Mouse (Mus musculus): Measurements from ENCODE around the gene Fgb.

The Fgb gene

DNA sequence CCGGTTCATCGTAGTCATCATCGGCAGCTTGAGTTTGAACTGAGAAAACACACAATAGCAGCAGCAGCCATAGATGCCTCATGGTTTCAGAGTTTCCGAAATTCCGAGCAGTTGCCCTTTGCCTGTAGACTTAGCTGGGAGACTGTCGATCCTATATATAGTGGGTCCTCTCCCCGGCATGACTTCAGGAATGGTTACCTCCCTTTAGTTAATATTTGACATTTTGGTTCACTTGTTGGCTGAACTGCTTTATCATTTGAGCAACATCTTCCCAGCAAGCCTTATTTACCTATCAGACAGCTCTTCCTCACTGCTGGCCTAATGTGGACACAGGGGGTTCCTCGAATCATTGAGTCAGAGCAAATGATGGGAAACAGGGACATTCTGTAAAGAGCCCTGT is at the start of gene Fgb:
Gene Fgb (minus strand): TSS at position 184 of the 400 bp plus-strand sequence.
- no peak for DNase-seq (ENCODE audit: low spot score in 2 of 2)

GRCm38 (mm10) chr3:83099139-83099538 is 49.5 kb upstream of the Fgb start:
- no peak for DNase-seq (ENCODE audit: low spot score in 2 of 2)

GRCm38 (mm10) chr3:83098546-83099034 is 48.9 kb upstream of the Fgb start:
- no peak for DNase-seq (ENCODE audit: low spot score in 2 of 2)

DNA sequence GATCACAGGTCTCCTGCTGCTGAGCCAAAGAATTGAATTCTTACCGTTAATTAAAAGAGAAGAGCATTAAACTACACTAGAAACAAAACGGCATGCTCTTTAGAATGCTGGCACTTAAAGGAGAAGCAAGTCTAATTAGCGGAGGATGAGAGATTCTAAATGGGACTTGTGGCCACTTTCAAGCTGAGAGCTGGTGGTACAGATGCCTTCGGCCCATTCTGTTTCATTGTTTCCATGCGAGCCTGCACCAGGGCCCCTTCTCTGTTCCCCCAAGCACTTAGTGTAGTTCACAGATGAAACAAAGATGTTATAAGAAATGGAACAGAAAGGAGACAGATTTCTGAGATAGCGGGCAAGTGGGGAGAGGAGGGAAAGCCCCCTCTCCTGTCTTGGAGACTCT is 47.9 kb upstream of the Fgb start:
- DNase-seq (ENCODE audit: low spot score in 2 of 2), result no peak

GRCm38 (mm10) chr3:83080567-83081055 is 30.9 kb upstream of the Fgb start:
- peak; percentile 28 to 71 for DNase-seq (ENCODE audit: low spot score in 2 of 2)

GRCm38 (mm10) chr3:83076563-83076962 is 26.9 kb upstream of the Fgb start:
- DNase-seq (ENCODE audit: low spot score in 2 of 2), result no peak

GRCm38 (mm10) chr3:83070231-83070630 is 20.6 kb upstream of the Fgb start:
- DNase-seq (ENCODE audit: low spot score in 2 of 2), result no peak

DNA sequence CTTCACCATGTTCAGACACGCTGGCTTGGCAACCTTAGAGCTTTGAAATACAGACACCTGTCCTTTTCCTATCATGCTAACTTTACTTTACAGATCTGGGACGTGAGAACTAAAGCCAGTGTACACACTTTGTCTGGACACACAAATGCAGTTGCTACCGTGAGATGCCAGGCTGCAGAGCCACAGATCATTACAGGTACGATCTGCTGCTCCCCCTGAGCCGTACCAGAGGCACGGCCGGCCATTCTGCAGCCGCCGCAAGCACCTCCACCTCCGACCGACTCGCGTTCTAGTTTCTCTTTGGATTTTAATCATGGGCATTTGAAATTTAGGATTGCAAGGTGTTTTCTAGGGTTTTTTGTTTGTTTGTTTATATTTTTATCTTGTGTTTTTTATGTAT is 19.2 kb upstream of the Fgb start:
- DNase-seq (ENCODE audit: low spot score in 2 of 2), result no peak

DNA sequence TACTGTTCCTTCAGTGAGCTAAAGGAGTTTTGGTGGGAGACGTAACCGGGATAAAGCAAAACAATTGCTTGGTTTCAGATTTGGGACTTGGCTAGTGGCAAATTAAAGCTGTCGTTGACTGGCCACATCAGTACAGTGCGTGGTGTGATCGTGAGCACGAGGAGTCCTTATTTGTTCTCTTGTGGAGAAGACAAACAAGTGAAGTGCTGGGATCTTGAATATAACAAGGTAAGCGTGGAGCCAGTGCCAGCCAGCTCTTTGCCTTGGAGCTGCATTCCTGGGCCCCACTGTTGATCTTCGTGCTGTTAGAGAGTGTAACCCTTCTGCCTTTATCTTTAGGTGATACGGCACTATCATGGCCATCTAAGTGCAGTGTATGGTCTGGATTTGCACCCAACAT is 18.3 kb upstream of the Fgb start:
- no peak for DNase-seq (ENCODE audit: low spot score in 2 of 2)

DNA sequence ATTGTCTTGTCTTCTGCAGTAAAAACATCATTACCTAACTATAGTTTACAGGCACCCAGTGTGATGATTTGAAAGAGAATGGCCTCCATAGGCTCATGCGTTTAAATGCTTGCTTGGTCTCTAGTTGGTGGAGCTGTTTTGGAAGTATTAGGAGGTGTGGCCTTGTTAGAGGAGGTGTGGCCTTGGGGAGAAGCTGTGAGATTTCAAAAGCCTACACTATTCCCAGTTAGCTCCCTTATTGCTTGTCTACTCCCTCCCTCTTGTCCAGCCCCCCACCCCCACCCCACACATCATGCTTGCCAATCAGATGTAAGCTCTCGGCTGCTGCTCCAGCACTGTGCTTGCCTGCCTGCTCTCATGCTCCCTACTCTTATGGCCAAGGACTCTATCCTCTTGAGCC is 7.4 kb upstream of the Fgb start:
- no peak for DNase-seq (ENCODE audit: low spot score in 2 of 2)

DNA sequence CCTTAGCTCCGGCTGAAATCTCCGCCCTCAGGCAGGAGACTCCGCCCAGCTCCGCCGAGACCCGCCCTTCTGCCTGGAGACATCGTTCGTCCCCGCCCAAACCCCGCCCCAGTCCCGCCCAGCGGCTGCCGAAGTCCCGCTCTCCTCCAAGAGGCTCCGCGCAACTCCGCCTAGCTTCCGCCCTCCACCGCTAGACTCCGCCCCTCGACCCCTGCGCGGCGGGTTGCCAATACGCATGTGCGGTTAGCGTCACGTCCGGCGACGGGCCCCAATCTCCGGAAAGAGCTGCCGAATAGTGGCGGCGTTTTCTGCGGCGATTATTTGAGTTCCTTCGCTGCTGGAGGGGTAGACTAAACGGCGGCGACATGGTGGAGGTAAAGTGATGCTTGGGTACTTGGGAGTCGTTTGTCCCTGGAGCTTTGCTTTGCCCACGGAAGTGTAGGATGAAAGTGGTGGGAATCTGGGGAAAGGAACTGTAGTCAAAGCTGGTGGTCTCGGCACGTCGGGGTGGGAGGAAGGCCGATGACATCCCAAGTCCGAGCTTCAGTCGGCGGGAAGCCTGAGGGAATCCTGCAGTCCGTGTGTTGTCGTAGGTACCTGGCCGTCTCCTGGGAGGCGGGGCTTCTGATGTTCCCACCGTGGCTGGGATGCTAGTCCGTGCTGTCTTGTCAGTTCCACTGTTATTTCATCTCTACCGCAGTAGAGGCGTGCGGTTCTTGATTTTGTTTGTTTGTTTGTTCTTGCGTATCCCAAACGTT is 5.8 kb upstream of the Fgb start, which contains the start of gene Plrg1:
Gene Plrg1 (plus strand): TSS at position 242 of the 758 bp plus-strand sequence.
- DNase-seq (ENCODE audit: low spot score in 2 of 2), result peak; percentile 95 to 99

DNA sequence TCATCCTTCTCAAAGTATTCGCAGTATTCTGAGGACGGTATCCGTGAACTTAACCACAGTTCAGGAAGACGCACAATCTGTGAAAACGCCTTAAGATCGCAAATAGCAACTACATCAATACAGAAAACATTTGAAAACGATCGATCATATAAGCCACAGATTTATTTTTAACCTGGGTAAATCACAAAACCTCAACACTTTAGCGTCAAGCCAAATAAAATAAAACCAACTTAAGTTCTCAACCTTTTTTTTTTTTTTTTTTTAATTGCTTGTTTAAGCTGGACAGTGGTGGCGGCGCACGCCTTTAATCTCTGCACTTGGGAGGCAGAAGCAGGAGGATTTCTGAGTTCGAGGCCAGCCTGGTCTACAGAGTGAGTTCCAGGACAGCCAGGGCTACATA is 5.1 kb upstream of the Fgb start:
- DNase-seq (ENCODE audit: low spot score in 2 of 2), result no peak

DNA sequence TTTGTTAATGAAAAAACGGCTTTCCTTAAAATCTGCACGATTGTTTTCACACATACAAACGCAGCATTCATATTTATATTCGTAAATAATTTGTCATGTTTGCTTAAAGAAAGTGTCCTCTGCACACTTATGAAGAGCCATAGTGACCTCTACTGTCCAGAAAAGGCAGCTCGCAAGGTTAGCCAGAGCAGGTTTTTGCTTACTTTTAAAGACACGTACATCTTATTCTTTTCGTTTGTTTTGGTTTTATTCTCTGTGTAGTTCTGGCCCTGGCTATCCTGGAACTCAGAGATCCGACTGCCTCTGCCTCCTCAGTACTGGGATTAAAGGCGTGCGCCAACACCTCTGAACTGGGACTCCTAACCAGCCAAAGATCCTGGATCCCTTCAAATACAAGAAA is 4.1 kb upstream of the Fgb start:
- peak in 1 of 2 experiments; percentile 37 for DNase-seq (ENCODE audit: low spot score in 2 of 2)

DNA sequence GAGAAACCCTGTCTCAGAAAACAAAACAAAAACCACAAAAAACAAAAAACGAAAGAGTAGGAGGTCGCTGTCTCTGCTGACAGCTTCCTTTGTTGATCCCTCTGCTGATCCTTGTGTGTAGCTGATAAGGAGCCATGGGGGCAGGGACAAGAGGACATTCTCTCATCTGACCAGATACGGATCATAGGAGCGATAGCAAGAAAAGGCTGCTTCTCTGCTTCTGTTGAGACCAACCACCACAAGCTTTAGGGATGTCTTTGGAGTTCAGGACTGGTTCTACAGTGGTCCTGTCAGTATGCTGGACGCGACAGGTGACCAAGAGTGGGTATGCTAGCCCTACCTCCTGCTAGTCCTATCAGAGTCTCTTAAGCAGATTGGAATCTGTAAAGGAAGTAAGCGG is 3.5 kb upstream of the Fgb start:
- no peak for DNase-seq (ENCODE audit: low spot score in 2 of 2)

DNA sequence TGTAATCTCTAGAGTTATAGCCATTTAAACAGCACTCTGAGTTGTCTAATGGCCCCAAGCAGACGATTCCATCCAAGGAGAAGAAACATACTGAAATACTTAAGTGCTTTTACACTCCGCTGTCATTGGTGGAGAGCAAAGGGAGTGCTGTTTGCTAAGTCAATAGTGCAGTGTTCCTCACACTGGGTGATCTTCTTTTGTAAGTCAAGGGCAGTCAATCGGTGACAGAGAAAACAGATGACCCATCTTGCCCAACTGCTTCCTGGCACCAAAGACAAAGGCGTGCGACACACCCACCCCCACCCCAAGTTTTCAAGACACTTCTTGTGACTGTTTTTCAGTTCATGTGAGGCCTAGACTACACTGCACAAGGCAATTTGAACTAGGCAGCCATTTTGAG is 2.4 kb upstream of the Fgb start:
- DNase-seq (ENCODE audit: low spot score in 2 of 2), result no peak

DNA sequence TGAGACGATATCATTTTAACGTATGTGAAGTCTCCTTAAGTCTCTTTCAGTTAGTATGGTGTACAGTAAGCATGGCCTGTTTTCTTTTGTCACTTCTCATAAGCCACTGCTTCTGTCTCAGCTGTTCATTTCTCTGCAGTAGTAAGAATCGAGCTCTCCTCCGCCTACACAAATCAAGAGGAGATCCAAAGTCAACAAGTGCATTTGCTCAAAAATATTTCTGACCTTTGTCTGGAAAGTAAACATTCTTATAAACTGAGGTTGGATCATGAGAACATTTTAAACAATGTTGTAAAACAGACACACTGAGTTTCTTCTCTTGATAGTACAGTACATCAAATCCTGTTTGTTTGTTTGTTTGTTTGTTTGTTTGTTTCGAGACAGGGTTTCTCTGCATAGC is 998 bp upstream of the Fgb start:
- DNase-seq (ENCODE audit: low spot score in 2 of 2), result no peak

DNA sequence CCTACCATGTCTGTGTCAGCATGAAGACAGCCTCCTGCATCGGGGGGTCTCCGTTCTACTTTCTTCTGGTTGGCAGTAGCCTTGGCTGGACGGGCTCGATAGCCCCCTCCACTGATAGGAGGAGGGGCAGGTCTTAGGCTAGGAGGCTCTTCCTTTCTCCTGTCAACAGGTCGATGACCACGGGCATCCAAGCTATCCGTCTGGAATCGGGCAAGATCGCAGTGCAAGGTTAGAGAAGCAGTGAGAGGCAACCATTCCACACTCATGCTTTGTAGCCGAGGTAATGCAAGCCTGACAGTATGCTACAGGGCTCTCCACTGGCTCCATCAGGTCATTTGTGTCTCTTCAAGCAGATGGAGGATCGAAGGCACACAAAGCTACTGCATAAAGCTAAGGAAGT is 3.0 kb downstream of the Fgb start:
- no peak for DNase-seq (ENCODE audit: low spot score in 2 of 2)

DNA sequence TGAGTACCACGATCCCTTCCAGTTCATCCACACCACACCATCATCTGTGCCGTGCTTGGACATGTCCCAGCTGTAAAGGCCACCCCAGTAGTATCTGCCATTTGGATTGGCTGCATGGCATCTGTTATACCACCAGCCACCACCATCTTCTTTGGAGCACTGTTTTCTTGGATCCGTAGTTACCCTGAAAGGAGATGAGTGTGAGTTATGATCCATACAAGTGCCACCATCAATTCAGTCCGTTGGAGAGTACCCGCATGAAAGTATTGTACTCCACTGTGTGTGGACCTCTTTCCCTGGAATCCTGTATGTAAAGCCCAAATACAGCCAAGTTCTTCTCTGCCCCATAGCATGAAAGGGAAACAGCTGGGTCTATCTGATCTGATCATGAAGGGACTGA is 7.2 kb downstream of the Fgb start:
- DNase-seq (ENCODE audit: low spot score in 2 of 2), result no peak

DNA sequence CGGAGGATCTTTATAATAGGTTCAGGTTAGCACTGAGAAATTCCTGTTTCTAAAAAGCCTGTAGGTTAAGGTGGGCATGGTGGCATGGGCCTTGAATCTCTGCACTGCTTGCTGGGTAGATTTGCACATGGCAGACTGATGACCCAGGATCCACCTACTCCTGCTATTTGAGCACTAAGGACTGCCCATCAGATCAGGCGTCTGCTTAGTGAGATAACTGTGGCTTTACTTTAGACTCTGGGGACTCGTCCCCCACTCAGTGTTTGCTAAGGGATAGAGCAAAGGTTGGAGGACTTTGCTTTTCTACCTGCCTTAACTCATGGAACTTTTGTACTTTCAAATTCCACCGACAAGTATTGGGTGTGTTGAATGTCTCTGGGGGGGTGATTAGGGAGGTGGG is 10.0 kb downstream of the Fgb start:
- DNase-seq (ENCODE audit: low spot score in 2 of 2), result no peak

GRCm38 (mm10) chr3:83038865-83039264 is 10.8 kb downstream of the Fgb start:
- no peak for DNase-seq (ENCODE audit: low spot score in 2 of 2)

DNA sequence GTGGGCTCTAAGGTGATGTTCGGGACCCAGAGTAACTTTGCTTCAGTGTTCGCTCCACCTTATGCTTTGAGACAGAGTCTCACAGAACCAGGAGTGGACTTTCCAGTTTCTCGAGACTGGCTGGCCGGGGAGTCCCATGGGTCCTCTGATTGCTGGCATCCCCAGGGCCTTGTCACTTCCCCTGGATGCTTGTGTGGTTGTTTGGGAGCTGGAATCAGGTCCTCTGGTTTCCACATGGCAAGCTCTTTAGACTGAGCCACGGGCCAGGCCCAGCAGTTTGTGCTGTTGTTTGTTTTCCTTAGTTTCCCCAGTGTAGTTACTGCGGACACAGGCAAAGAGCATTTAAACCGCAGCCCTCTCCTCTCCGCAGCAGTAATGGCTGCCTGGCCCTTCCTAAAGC is 15.9 kb downstream of the Fgb start:
- no peak for DNase-seq (ENCODE audit: low spot score in 2 of 2)

GRCm38 (mm10) chr3:83032746-83033308 is 16.8 kb downstream of the Fgb start:
- DNase-seq (ENCODE audit: low spot score in 2 of 2), result no peak

GRCm38 (mm10) chr3:83030331-83030730 is 19.3 kb downstream of the Fgb start:
- no peak for DNase-seq (ENCODE audit: low spot score in 2 of 2)
